Mouse (Mus musculus) layer of hippocampus, adult 9-11 months (tissue): ENCODE results near the gene Car9.
"Not testable (repeated sequence)": the region's sequence is repeated elsewhere in the genome, so short reads cannot be mapped to it uniquely, and the experiment has no call there.

ENCODE experiments used
- DNase-seq: peaks from one replicate; pipeline ENCODE4 v3.0.0; 2022

Gene Car9

GRCm38 (mm10) chr4:43506536-43507185 is at the start of gene Car9:
Gene Car9 (plus strand): TSS chr4:43506966.
- no peak for DNase-seq

- no peak for DNase-seq
These were observed 49.6 kb upstream of the Car9 start for GRCm38 (mm10) chr4:43457124-43457523.

- DNase-seq: no peak
These were observed 43.7 kb upstream of the Car9 start for GRCm38 (mm10) chr4:43463102-43463501.

GRCm38 (mm10) chr4:43465935-43466334 is 40.8 kb upstream of the Car9 start:
- no peak for DNase-seq

- DNase-seq: no peak
These were observed 39.9 kb upstream of the Car9 start for GRCm38 (mm10) chr4:43466872-43467271.

- DNase-seq: no peak
These were observed 36.5 kb upstream of the Car9 start for GRCm38 (mm10) chr4:43470301-43470700.

- DNase-seq: no peak
These were observed 33.1 kb upstream of the Car9 start for GRCm38 (mm10) chr4:43473636-43474035.

- no peak for DNase-seq
These were observed 30.2 kb upstream of the Car9 start for GRCm38 (mm10) chr4:43476604-43477003.

- DNase-seq: peak; percentile 92
These were observed 28.8 kb upstream of the Car9 start for GRCm38 (mm10) chr4:43477857-43478533.

- DNase-seq: no peak
These were observed 28.3 kb upstream of the Car9 start for GRCm38 (mm10) chr4:43478534-43478858.

GRCm38 (mm10) chr4:43478906-43479832 is 27.6 kb upstream of the Car9 start:
- DNase-seq: no peak

GRCm38 (mm10) chr4:43480985-43481384 is 25.8 kb upstream of the Car9 start:
- no peak for DNase-seq

- no peak for DNase-seq
These were observed 24.8 kb upstream of the Car9 start for GRCm38 (mm10) chr4:43481894-43482456.

- no peak for DNase-seq
These were observed 24.2 kb upstream of the Car9 start for GRCm38 (mm10) chr4:43482591-43482990.

GRCm38 (mm10) chr4:43483535-43484091 is 23.2 kb upstream of the Car9 start, which contains the start of gene Sit1:
Gene Sit1 (minus strand): TSS chr4:43483734.
- no peak for DNase-seq

- DNase-seq: not testable (repeated sequence)
These were observed 21.1 kb upstream of the Car9 start for GRCm38 (mm10) chr4:43485666-43486065.

- no peak for DNase-seq
These were observed 17.2 kb upstream of the Car9 start for GRCm38 (mm10) chr4:43489611-43490010.

- DNase-seq: no peak
These were observed 16.0 kb upstream of the Car9 start for GRCm38 (mm10) chr4:43490801-43491200.

GRCm38 (mm10) chr4:43492101-43492820 is 14.5 kb upstream of the Car9 start:
- no peak for DNase-seq

GRCm38 (mm10) chr4:43492821-43493185 is 14.0 kb upstream of the Car9 start, which contains the start of gene Ccdc107:
Gene Ccdc107 (plus strand): TSS chr4:43492900.
- DNase-seq: peak; percentile 98

GRCm38 (mm10) chr4:43493186-43493845 is 13.4 kb upstream of the Car9 start:
- DNase-seq: peak; percentile 96

GRCm38 (mm10) chr4:43493846-43494240 is 12.9 kb upstream of the Car9 start:
- no peak for DNase-seq
